Mouse (Mus musculus): ENCODE data around the gene Iqschfp.

The Iqschfp gene

DNA sequence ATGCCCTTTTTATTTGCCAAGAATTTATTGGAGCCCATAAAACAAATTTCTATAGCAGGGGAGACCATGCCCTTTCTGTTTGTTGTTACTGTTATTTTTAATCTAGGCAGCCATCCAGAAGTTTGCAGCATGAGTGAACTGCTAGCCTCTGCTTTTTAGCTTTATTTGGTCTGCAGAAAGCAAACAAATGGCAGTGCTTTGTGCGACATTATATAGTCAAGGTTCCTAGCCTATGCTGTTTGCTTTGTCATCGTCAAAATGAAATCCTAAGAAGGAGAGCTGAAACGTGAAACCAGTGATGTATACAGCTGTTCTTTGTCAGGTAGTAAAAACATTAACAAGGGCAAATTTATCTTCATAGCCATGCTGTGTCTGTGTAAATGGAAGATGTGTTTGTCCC lies 459.4 kb downstream of the Iqschfp start:
- no peak for DNase-seq (ENCODE audit: low spot score)

DNA sequence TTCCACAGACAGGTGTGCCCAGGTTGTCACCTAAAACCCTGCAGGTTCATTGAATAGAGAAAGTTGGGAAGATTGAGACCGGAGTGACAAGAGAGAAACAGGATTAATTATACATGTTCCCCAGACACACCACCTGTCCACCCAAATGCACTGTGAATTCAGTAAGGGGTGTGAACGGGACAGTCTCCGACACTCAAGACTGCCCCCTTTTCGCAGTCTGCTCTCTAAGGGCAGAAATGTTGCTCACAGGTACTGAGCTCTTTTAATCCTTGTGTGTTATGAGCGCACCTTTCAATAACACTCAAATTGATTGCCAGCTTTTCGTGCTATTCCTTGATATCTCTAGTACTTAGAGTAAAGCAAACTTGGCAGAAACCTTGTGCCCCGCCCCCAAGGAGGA lies 460.9 kb downstream of the Iqschfp start:
- no peak for DNase-seq (ENCODE audit: low spot score)

DNA sequence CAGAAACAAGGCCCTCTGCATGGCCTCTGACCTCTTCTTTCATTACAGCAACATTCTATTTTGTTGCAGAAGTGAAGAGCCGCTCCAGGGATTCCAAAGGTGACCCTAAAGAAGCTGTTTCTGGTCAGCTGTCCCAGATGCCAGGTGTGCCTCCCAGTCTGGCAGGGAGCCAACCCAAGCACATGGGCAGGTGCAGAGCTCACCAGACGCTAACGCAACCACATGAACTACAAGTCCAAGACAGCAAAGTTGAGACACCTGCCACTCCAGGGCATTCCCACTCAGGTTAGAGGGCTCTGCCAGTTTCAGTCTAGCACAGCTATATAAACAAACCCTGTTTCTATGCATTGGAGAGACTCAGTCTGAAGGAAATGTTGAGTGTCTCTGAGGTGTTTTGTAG lies 461.5 kb downstream of the Iqschfp start:
- no peak for DNase-seq (ENCODE audit: low spot score)

DNA sequence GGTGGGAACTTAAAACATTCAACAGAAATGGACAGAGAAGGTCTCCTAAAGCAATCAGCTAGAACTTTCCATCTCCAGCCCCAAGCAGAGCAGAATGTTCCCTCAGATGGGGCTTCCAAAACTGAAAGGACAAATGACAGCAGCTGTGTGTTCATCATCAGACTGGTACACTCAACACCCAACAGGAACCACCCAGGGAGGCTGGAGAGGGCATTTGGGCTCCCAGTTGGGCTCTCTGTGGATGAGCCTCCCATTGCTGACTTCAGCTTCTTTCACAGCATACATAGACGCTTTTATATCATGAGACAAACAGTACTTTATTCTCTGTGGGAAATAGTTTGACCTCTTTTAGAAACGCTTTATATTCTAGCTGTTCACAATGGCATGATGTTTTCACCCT lies 464.5 kb downstream of the Iqschfp start:
- no peak for DNase-seq (ENCODE audit: low spot score)

DNA sequence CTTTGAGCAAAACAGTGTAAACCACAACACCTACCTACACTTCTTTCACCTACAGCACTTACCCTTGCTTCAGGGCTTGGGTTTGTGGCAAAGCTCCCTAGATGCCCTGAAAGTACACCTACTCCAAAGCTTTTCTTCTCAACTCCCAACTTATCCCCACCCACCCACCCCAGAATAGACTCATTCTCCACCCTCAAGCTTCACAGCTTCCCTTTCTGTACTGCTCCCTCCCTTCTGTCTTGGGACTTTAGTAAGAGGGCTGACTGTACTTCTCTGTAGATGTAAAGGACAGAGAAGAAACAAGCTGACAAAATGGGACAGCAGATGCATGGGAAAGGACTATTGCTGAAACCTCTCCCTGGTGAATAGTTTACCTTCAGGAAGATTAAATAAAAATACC lies 476.0 kb downstream of the Iqschfp start:
- peak; percentile 25 for DNase-seq (ENCODE audit: low spot score)

DNA sequence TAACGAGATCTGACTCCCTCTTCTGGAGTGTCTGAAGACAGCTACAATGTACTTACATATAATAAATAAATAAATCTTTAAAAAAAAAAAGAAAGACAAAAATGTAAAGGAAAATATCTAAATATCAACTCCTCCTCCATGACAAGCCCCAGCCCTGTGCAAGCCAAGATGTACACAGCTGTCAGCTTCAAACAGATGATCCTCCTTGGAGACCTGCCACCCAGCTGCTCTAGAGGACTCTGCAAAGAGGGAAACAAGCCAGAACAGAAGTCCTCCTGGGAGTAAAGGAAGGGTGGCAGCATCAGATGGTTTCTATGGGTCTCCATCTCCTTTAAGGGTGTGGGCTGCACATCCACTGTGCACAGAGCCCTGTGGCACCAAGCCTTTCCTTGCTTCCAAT lies 480.9 kb downstream of the Iqschfp start:
- no peak for DNase-seq (ENCODE audit: low spot score)

DNA sequence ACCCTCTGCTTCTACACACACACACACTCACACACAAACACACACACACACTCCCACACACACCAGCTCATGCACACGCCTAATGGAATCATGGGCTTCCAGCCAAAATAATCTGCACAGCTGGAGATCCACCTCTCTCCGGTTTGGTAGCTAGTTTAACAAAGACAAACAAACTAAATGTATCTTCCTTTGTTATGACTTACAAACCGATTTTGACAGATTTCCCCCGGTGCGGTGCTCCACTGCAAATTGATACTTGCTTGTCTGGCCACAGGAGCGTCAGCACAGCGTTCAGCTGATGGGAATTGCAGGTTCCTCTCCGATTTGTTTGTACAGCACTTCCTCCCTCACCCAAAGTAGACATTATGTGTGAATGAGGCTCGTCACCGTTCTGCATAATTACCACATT lies 483.1 kb downstream of the Iqschfp start:
- no peak for DNase-seq (ENCODE audit: low spot score)

DNA sequence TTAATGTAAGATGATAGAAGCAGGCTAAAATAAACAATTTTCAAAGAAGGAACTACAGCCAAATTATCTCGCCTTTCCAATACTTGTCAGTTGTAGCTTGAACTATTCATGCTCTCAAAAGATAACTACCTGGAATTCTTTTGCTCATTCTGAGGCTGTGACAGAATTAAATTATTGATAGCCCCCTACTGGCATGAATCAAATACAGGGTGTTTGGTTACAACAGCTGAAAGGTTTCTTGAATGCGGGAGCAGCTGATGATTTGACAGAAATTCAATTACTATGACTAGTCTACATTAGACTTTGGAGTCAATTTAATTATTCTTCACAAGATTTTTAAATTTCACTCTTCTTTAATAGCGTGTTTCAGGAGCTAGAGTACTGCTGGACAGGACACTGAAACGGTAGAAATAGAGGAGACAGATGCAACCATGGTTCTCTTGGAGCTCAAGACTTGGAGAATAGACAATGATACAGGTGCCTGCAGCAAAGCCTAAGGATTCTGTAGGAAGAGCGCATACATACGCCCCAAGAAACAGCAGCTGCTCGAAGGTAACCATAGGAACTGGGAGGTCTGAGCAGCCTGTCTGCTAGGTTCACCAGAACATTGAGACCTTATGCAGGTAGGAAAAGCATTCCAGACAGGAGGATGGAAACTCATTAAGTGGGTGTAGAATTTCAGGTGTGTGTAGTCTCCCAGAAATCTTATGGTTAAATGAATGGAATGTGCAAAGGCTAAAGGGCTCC lies 485.6 kb downstream of the Iqschfp start:
- DNase-seq (ENCODE audit: low spot score): no peak

DNA sequence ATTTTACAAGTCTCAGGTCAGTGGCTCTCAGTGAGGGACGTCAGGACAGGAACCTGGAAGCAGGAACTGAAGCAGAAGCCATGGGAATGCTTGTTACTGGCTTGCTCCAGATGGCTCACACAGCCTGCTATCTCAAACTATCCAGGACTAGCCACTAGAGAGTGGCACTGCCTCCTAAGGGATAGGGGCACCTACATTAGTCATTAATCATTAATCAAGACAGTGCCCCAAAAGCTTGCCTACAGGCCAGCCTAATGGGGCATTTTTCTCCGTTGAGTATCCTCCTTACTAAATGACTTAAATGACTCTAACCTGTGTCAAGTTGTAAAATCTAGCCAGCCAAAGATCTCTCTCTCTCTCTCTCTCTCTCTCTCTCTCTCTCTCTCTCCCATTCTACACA lies 486.8 kb downstream of the Iqschfp start:
- no peak for DNase-seq (ENCODE audit: low spot score)

DNA sequence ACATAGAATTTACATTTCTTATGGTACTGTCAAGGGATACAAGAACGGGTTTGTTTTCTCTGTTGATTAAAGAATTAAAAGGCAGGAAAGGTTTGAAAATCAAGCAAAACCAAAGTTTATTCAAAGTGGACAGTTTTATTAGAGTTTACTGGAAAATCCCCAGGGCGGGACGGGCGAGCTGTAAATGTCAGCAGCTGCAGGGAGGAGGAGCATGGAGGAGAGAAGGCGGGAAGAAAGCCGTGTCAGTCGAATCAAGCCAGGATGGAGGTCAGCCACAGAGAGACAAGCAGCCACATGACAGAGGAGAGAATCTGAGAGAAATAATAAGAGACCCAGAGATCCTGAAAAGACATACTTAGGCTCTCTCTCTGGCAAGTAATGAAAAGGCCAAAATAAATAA lies 487.2 kb downstream of the Iqschfp start:
- DNase-seq (ENCODE audit: low spot score): no peak

DNA sequence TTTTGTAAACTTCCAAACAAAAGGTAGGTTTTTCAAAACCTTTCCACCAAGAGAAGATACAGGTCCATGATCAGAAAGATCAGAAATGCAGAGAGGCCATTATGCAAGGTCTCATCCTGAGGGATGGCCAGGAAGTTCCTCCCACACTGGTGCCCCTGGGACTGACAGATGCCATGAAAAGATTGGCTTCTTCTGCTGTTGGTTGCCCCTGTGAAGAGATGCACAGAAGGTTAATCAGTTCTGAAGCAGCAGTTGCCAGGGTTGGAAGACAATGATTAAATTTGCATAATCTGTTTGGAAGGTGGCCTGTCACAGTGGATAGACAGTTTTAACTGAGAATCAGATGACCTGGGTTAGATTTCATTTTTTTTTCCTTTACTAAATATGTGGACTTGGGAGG lies 491.6 kb downstream of the Iqschfp start:
- DNase-seq (ENCODE audit: low spot score): no peak

DNA sequence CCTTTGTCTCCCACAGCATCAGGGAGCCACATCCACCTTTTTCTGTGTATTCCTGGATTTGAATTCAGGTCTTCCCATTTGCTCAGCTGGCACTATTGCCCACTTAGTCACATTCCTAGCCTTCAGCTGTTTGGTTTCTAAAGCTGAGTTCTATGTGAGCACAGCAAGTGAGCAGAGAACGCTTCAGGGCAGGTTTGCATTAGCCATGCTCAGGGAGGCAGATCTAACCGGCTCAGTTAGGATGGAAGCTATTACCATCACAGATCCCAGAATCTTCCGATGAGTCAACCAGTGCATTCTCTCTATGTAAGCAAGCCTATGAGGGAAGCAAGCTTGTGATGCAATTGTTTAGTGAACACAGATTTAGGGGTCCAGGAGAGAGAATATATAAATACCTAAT lies 493.5 kb downstream of the Iqschfp start:
- DNase-seq (ENCODE audit: low spot score): no peak

DNA sequence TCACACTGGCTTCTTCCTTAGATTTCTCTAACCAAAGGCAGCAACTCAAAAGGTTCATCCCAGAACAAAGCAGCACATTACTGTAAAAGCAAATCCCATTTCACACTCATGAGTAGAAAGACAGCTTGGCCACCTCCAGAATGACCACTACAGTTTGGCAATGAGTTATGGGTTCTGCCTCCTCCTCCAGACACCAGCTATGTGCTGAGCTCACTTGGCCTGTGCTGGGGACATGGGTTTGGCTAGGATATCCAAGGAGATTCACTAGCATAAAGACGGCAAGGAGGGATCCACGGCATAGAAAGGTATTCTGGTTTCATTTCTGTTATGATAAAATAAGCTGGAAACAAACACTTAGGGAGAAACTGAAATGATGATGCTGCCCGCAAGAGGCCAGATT lies 496.0 kb downstream of the Iqschfp start:
- DNase-seq (ENCODE audit: low spot score): no peak

DNA sequence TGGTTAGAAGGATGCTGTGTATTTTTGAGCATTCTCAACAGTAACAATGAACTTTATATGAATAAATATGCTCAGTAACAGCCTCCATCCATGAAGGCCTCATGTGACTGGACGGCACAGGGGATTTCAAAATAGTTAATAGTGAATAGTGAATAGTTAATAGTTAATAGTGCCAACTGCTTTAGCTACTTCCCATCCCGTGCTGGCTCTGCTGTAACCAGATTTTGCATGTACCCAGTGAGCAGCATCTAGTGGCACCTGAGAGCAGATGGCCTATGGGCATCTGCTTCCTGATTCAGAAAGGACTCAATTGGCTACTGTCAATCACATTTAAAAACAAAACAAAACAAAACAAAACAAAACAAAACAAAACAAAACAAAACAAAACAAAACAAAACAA lies 501.5 kb downstream of the Iqschfp start:
- no peak for DNase-seq (ENCODE audit: low spot score)

DNA sequence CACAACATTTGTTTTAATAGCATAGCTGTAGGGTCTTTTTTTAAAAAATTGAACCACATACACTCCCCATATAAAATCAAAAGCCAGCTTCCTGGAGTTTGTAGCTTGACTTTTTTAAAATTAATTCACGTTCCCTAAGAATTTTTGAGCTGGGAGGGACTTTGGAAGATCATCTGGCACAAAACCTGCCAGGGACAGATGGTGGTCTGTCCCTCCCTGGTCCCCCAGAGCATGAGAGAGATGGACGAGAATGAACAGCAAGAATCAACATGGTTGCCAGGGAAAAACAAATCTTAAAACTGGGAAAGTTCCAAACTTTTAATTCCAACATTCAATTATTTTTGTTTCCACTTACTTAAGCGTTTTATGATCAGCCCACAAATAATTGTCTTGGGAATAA lies 506.7 kb downstream of the Iqschfp start:
- DNase-seq (ENCODE audit: low spot score): no peak

DNA sequence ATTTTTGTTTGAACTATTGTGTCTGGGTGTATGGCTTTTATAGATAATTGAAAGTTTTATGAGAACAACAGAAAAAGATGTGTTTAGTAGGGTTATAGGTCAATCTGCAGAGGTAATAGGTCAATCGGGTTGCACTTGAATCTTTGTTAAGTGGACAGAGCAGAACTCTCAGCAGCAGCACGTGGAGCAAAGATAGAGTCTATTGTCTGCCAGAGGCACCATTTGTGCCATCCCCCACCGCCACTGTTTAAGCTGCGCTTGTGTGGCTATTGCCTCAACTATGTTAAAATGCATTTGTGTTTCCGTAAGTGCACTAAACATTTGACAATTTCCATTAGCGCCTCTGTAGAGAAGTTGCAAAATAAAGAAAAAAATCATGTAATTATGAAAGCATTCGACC lies 508.1 kb downstream of the Iqschfp start:
- DNase-seq (ENCODE audit: low spot score): no peak

DNA sequence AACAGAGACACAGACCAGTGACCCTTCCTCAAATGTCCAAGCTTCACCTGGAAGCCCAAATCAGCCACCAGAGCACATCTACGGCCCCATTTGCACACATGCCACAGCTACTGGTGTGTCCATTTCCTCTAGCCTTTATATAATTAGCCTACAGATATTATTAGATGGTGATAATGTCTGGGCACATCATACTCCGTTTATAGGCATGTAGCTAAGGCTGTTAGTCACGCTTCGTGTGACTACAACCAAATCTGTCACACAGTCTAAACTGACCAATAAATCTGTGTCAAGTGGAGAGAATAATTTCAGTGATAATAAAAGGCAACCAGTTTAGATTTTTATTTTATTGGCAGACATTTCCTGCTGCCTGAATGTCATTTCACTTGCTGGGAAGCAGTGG lies 511.3 kb downstream of the Iqschfp start:
- DNase-seq (ENCODE audit: low spot score): no peak

DNA sequence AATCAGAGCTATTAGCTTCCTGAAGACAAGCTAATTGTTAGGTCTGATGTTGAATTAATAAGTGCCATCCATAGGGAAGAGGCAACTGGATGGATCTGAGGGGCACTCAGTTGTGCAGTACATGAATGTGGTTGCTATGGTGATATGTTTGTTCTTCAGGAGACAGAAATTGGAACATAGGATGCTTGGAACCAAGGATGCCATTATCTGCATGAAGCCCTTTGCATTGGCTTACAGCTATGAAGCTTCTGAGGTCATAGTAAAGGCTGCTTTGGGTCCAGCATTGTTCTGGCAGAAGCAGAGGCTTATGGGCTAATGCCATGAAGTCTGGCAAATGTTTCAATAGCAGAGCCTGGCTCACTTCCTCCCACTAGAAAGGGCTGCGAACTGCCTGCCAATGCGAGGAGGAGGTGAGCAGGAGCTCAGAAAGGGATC lies 511.8 kb downstream of the Iqschfp start:
- no peak for DNase-seq (ENCODE audit: low spot score)

DNA sequence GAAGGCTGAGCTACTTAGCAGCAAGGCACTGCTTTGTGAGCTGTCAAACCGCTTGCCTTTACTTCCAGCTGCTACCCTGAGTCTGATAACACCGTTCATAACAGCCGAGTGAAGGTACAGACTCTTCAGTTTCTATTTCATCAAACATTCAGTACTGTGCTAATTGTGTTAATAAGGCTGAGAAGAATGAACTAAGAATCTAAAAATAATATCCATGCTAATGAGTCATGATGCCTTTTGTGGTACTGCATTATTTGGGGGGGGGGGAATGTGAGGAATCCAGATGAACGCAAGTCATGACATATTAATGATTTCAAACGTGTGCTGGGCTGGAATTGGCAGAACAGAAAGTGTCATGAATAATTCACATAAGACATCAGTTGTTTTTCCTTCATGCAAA lies 513.7 kb downstream of the Iqschfp start:
- no peak for DNase-seq (ENCODE audit: low spot score)

DNA sequence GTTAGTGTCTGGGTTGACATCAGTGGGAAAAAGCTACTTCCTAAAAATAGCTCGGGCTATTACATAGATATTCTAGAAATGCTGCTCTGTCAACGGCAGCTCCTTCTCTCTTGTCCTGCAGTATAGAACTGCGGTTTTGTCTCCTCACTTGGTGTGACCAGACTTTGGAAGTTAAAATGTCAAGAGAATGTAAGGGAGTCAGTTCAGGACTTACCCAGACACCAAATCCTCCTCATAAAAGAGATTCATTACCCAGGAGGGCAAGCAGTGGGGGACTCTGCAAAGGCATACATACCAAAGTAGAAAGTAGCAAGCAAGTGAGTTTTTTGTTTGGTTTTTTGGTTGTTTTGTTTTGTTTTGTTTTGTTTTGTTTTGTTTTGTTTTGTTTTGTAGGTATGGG lies 520.2 kb downstream of the Iqschfp start:
- no peak for DNase-seq (ENCODE audit: low spot score)

DNA sequence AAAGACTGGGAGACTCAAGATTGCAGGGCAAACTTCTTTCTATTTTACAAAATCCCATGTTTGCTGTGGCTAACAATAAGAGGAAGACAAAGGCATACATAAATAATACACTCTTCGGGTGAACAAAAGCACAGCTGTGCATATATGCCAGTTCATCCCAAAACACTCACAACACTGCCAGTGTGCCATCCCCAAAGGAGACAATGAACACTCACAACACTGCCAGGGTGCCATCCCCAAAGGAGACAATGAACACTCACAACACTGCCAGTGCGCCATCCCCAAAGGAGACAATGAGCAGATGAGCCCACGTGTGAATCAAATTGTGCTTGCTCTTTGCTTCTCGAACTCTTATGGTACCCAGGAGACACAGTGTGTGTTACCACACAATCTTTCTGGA lies 527.8 kb downstream of the Iqschfp start:
- DNase-seq (ENCODE audit: low spot score): no peak

DNA sequence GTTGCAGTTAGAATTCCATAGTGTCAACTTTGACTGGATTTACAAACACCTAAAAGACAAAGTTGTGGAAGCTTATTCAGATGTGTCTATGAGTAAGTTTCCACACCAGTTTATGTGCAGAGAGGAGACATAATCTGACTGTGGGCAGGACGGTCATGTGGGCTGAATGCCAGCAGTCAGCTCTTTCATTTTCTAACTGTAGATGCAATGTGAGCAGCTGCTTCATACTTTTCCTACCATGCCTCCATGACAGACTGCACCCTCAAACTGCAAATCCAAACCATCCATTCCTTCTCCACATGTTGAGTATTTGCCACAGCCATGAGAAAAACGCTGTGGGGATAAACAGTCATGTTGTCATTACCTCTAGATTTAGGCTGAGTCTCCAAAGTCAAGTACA lies 528.9 kb downstream of the Iqschfp start:
- no peak for DNase-seq (ENCODE audit: low spot score)

DNA sequence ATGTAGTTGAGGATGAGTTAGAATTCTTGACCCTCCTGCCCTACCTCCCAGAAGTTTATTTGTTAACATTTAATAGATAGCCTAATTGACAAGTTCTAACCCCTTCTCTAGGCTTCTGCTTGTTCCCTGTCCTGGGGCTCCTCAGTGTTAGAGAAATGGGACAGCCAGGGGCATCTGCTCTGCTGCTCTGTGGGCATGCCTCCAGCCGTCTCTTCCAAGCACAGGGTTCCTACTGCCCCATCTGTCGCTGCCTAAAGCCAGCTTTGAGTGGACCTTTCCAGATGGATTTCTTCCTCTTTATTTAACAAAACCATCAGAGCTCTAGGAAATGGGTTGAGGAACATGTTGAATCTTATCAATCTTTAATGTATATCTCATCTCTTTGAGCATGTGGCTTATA lies 529.8 kb downstream of the Iqschfp start:
- no peak for DNase-seq (ENCODE audit: low spot score)

DNA sequence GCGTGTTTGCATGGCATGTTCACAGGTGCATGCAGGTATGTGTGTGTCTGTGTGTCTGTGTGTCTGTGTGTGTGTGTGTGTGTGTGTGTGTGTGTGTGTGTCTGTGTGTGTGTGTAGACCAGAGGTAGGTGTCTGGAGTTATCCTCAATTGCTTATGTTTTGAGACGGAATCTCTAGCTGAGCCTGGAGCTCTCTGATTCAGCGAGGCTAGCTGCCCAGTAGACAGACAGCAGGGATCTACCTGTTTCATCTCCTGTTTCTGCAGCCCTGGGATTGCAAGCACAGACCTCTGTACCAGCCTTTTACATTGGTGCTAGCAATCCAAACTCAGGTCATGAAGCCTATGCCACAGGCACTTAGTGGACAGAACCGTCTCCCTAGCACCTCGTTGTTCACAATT lies 536.0 kb downstream of the Iqschfp start:
- no peak for DNase-seq (ENCODE audit: low spot score)

DNA sequence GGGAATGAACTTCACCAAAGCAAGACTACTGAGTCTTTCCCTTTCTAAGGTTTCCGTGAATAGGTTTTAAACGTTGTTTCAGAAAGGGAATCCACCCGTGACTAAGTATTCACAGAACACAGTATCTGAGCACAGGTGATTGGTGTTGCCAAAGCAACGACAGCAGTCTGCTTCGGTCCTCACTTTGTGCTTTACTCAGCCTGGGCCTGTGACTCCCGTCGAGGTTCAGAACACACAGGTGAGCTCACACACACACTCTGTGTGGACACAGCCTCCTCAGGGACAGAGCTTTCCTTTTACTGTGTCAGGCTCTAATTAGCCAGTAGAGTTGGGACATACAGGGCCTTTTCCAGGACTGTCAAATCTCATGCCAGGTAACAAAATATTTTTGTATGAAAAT lies 542.4 kb downstream of the Iqschfp start:
- no peak for DNase-seq (ENCODE audit: low spot score)
